Mouse (Mus musculus) thymus, postnatal 4 days (tissue): ENCODE measurements around the gene Ndrg4.
A peak's percentile ranks its signal among the peaks of the same experiment; 100 is the strongest.

Experiments
- DNase-seq: peaks from one replicate; pipeline ENCODE4 v3.0.0; 2021

Ndrg4 gene

DNA sequence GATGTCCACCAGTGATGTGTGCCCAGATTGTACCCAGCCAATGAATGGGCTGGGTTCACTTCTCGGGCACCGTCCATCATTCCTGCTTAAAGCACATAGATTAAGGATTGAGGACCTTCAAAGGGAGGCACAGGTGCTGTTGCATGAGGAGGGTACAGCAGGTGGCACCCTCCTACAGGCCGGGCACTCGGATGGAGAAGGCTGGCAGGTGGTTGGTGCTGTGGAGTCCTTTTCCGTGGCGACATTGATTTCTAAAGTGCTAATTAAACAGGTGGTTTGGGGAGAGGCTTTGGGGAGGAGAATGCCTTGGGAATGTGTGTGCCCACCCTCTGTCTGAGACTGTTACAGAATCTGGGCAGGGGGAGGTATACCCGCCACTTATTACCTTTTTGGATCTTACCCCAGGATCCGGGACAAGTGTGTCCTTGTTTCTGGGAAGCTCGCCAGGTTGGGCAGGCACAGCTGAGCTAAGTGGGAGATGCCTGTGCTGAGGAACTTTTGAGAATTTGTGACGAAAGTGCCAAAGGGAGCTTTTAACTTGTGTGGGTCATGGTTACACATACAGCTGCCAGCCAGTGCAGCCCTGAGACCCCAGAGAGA is 11.4 kb downstream of the Ndrg4 start:
- DNase-seq = no peak

DNA sequence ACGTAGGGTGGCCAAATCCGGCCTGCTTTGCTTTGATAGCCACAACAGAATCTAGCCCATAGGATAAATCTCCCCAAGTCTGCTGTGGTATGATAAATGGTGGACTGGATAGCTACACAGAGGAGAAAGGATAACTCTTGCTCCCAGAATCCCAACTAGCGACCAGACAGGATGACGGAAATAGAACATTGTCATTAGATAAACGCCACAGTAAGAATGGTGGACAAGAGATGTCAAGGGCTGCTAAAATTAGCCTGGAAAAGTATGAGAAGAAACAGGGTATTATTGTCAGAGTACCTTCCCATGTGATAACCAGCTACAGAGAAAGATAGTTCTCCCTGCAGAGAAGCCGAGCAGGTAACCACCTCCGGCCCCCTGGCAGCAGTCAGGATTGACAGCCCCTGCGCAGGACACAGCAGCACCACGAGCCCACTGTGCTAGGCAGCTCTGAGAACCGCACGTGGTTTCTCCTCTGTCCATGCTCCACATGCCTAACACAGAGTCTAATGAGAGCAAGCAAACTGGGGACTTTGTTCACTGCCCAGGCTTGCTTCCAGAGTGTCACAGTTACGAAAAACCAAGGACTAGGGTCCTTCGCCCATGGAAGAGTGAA is 14.3 kb downstream of the Ndrg4 start:
- peak; percentile 68 for DNase-seq

DNA sequence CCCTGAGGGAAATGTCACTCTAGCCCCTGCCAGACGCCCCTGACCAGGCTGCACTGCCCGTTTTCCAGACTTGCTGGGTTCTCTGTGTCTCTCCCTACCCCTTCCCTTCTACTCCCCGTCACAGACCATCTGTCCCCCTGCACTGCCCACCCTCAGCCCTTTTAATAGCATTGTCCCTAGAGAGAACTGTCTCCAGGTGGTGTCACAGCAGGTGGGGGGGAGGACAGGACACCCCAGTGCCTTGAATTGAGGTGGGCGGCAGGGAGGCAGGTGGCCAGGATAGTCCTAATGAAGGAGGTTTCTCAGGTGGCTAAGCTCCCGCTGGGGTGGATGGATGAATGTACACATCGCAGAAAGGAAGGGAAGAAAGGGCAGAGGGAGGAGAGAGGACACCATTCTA is 17.9 kb downstream of the Ndrg4 start:
- no peak for DNase-seq

DNA sequence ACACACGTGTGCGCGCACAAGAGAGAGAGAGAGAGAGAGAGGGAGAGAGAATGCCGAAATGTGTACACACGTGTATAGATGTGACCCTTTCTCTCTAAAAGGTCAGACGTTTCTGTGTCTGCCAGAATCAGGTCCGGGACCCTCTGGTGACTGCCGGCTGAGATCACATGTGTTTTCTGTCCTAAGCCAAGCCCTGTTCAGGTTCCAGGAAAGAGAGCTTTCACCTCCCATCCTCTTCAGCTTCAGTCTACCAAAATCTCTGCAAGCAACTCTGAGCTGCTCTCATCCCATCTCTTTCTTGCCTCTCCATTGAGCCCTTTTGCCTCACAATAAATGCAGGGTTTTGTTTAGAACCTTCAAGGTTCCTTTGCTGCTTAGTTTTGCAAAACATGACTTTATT is 19.9 kb downstream of the Ndrg4 start:
- no peak for DNase-seq

DNA sequence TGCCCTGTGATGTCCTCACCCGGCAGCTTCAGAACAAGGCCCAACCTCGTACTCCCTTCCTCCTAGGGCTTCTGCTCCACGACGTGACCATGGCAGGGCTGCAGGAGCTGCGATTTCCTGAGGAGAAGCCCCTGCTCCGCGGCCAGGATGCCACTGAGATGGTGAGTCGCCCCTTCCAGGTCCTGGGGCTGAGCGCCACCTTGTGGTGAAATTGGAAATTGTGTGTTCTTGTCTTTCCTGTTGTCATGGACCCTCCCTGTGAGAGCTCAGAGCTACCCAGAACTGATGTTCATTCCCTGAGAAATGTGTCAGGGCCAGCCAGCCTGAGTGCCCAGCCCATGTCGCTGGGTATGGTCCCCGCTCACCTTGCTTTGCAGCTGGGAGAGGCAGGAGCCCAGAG is 20.3 kb downstream of the Ndrg4 start:
- DNase-seq = peak; percentile 91

DNA sequence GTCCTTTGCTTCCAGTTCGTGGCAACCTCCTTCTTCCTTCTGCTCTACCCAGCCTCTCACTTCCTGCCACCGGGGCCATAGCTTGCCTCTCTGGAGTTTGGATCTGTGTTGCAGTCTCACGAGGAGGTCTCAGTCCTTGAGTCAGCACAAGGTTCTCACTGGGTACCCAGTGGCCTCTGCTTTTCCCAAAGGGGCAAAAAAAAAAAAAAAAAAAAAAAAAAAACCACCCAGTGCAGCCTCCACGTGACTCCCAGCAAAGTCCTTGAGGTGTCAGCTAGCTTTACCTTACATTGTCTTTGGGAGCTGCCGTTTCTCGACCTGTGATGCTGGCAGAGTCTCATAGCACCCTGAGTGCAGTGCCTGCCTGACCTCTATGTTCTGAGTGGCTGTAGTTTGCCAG is 21.4 kb downstream of the Ndrg4 start:
- DNase-seq = no peak

DNA sequence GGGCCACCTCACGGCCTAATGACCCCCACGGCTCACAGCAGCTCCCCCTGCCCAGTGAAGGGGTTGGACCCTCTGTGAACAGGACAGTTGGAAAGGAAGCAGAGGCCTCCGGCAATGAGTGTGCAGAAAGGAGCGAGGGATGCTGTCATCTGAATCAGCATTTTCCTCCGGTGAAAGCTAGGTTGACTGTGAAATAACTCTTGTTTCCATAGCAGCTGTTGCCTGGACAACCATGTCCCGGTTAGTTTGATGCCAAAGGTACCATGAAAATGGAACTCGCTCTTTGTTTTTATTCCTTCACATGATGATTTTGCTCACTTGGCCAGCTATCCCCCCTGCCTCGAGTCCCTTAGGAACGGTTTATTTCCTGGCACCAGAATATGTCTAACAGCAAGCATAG is 23.5 kb downstream of the Ndrg4 start:
- no peak for DNase-seq

DNA sequence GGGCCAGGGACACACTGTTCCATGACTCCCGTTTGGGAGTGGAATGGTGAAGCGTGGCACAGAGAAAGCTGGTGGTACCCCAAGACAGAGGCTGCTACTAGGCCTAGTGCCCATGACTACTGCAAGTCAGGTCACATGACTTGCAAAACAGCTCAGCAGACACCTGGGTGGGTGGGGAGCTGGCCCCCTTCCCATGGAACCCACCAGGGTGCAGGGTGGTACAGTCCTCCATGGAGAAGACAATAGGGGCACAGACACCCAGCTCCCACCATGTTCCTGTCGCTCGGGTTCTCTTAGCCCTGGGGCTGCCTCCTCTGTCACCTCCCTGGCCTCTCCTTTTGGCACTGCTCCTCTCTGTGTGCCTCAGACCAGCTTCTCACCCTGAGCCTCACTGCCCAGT is 25.0 kb downstream of the Ndrg4 start:
- DNase-seq = no peak

DNA sequence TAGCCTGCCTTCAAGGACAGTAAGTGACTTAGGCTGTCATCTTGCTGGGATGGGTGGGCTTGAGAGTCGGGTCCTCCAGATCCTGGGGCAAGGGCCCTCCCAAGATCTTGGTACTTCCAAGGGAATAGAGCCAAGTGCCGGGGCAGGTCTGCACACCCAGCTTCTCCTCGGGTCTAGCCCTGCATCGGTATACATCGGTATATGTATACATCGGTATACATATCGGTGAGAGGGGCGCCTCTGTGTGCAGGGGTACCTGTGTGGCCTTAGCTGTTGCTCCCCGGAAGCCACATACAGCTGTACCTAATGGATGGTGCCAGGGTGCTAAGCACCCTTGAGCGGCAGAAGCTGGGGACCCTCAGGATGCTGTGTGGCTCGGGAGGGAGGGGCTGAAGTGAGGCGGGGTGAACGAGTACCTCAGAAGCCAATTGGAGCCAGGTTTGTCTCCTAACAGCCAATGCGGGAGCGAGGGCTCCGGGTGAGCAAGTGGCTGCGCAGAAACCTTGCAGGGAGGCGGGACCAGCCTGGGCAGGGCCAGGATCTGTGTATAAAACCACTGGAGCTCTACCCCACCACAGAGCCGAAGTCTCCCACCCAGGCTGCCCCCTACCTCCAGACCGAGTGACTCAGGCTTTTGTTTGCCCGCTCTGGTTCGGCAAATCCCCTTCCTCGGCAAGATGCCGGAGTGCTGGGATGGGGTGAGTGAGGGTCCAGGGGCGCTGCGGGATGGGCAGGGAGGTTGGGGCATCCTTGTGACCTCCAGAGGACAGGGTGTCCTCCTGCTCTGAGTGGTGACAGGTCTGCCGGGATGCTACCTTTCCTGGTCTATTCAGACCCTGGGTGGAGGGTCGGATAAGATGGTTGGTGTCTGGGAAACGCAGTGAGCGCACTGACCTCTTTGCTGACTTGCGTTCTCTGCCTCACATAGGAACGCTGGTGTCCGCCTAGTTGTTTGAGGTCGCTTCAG is 26.0 kb downstream of the Ndrg4 start:
- DNase-seq = peak; percentile 89

DNA sequence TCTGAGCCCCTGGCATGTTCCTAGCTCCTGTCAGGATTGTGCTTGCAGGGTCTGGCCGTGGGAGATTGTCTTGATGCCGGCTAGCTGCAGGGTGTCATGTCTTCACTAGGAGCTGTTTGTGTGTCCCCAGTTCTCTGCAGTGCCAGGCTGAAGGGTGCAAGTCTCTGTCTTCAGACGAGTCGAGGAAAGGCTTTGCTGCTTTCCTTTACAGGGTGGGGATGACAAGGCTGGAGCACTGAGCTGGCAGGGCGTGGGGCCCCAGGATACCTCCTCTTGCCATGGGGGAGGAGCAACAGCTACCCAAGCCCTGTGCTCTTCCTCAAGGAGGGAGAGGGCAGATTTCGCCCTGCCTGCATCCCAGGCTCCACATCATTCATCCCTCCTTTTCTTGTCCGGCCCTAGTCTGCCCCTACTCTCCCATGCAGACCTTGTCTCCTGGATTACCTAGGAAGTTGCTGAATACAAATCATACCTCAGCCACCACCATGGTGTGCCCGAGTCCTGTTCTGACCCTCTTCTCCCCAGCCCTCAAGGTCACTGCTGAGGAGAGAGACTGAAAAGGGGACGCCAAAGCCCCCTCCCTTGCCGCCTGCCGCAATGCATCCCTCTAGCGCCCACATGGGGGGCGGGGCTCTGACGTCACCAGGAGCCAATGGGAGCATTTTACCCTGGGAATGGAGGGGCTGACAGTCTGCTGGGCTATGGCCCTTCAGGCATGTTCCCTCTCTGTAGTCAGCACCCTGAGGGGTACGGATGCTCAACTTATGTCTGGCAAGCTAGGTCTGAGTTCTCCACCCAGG is 26.9 kb downstream of the Ndrg4 start:
- peak; percentile 55 for DNase-seq

DNA sequence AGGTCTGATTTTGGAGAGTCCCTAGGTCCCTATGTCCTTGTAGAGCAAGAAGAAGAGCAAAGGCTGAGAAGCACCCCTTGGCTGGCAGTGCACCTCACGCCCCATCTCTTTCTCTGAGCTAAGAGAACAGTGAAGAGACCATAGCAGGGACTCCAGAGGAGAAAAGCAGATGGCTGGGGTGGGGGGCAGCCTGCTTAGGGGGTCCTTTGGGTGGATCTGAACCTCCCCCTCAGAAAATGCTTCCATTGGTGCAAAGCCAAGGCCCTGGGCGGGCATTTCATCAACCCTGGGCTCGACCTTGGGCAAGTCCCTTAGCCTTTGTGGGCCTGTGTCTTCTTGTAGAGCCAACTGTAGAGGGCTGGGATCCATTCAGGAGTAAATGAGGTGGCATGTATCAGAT is 27.8 kb downstream of the Ndrg4 start:
- DNase-seq = no peak

DNA sequence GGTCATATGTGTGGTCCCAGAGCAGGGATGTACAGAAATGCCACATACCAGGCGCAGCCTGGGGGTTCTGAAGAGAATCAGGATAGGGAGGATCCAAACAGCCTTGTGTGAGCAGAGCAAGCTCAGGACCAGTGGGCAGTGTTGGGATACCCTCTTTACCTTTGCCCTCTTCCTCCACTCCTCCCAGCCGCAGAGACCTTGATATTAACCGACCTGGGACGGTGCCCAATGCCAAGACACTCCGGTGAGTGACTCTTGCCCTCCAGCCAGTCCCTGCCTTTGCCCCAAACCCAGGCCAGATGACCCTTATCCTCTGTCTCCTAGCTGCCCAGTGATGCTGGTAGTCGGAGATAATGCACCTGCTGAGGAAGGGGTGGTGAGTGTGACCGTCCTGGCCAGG is 32.8 kb downstream of the Ndrg4 start:
- no peak for DNase-seq

DNA sequence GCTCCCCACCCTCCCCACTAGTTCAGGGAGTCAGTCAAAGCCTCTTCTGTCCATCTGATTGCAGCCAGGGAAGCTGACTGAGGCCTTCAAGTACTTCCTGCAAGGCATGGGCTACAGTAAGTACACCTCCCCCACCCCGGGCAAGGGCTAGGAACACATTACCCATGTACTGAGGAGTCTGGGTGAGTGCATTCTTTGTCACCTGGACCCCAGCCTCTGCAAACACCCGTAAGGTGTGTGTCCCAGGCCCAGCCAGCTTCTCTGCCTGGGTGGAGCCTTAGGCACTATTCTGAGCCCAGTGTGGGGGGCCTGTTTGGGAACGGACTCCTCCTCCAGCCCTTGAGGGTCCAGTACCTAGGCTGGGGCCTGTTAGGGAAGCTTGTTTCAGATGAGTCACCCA is 34.2 kb downstream of the Ndrg4 start:
- no peak for DNase-seq

DNA sequence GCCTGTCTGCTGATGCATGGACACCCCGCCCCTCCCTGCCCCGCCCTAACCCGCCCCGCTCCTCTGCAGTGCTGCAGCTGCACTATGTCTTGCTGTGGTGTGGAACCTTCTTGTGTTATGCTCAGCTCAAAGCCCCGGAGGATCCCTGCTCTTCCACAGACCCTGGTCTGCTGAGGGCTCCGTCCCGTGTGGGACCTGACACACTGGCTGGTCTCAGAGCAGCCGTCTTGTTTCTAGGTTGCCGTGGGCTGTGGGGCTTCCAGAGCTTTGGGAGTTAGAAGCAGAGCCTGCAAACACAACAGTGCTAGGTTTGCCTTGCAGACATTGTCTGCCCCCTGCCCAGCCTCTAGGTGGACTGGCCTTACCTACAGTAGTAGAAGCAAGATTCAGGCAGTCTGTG is 35.6 kb downstream of the Ndrg4 start:
- DNase-seq = no peak

DNA sequence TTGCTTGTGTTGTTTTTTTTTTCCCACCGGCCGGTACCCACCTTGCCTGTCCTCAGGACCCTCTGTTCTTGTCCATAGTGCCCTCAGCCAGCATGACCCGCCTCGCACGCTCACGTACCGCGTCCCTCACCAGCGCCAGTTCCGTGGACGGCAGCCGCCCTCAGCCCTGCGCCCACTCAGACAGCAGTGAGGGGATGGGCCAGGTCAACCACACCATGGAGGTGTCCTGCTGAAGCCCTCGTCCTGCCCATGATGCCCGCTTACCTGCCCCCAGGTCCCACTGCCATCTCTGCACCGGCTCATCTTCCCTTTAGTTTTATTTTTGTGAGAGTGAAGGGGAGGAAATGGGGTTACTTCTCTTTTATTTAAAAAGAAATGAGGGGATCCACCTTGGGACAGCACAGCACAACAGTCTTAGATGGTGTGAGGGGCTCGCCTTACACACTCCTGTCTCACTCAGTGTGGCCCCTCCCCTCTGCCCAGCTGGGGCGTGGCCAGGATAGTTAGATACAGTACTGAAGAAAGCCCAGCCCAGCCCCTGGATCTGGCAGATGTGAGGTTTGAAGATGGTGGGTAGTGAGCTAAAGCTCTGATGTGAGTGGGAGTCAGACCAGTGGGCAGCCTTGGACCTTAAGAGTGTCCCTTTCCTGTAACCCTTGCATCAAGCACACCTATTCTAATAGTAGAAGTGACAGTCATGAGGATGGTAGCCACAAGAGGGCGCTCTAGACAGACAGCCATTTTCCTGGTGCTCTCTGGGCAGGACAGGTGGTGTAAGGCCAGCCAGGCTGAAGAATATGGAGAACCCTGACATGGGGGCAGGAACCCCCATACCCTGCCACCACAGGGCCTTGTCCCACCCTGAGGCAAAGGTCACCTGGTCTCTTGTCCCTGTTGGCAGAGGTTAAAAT is 36.6 kb downstream of the Ndrg4 start:
- DNase-seq = peak; percentile 86

DNA sequence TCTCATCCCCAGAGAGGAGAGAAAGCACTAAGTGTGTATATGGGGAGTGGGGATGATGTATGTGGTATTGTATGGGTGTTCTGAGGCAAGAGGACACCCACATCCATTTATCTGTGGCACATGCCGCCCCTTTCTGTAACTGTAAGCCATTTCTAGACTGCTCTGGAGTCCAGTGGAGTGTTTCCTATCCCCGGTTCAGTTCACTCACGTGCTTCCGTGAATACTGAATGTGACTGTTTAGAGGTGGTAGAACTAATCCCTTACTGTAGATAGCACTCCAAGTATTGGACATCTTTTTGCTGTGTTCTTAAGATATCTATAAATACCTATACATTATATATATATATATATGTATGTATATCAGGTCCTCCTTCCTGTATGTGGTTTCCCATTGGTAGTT is 37.6 kb downstream of the Ndrg4 start:
- no peak for DNase-seq

DNA sequence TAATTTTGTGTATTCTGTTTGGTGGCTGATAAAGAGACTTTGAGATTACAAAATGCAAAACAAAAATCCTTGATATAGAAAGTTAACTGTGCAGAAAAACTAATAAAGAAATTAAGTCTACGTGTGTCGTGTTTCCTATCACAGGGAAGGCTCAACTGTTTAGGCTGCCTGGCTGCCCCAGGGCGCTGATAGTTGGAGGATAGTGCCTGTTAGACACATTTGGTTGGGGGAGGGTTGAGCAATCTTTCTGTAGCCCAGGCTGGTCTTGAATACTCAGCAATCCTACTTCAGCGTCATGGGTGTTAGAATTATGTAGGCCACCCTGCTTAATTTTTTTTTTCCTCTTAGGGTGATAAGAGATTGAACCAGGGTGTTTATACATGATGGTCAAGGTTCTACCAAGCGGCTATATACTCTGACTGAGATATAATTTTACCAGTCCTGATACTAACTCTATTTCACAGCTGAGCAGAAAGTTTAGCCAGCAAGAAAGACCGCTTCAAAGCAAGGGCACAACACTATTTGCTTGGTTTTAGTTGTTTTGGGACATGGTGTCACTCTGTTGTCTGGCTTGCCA is 38.1 kb downstream of the Ndrg4 start:
- DNase-seq = no peak

DNA sequence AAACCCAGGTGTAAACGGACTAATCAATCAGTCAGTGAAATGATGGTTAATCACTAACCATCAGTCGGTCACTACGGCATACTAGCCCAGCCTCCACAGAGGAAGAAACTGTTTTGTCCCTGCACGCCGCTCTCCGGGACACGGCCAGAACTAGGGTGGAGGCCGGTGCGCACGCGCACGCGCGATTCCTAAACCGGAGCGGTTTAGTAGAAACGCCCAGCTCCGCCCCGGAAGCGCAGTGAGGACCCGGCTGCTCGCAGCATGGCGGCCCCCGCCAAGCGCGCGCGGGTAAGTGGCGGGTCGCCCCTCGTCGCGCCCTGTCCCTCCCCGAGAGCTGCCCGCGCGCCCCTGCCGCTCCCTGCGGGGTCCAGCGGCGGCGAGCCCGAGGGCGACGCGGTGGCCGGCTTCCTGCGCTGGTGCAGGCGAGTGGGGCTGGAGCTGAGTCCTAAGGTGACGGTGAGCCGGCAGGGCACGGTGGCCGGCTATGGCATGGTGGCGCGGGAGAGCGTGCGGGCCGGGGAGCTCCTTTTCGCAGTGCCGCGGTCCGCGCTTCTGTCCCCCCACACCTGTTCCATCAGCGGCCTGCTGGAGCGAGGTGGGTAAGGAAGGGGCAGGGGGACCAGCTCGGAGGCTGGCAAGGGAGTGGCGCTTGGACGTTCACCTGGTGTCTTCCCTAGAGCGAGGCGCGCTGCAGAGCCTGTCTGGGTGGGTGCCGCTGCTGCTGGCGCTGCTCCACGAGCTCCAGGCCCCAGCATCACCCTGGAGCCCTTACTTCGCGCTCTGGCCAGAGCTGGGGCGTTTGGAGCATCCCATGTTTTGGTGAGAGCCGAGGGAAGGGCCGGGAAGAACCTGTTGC is 39.1 kb downstream of the Ndrg4 start, which contains the start of gene Setd6:
Setd6 (plus strand) TSS at position 206 of the 856 bp plus-strand sequence.
- DNase-seq = peak; percentile 91

DNA sequence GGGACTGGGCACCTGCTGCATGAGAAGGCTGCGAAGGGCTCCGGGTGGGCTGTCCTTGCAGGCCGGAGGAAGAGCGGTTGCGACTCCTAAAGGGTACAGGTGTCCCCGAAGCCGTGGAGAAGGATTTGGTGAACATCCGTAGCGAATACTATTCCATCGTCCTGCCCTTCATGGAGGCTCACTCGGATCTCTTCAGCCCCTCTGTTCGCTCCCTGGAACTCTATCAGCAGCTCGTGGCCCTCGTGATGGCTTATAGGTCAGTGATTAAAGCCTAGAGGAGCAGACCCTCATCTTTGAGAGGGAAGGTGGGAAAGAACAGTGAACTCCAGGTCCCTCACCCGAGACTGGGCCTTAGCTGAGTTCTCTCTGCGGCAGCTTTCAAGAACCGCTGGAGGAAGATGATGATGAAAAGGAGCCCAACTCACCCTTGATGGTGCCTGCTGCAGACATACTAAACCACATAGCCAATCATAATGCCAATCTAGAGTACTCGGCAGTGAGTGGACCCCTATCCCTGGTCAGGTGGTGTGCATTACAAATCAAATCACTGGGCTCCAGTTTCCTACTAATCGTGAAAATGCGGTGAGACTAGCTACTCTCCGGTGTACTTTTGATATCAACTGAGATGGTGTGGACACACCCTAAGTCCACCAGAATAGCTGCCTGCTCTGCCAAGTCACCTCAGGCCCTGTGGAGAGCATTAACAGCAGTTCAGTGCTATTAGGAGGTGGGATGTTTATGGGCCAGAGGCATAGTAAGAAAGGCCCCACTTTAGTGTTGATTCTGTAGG is 40.0 kb downstream of the Ndrg4 start:
- DNase-seq = no peak

DNA sequence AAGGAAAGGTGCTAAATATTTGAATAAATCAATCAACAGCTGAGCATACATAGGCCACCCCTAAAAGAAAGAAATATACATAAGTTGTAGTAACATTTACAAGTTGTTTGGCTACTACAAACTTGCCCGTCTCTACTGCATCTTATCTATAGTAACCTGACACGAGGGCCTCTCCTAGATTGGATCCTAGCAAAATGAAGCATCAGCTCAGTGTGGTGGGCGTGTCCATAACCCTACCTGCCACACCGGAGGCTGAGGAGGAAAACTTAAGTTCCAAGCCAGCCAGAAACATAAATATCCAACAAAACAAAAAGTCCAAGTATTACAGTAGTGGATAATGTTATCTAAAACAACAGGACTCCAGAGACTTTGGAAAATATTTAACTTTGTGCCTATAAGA is 50.8 kb downstream of the Ndrg4 start:
- DNase-seq = no peak
